Mouse (Mus musculus): Measurements from ENCODE around the gene Cyp2j6. TPM values are rescaled to one million over a fixed set of nuclear protein-coding genes. Genes with fewer than 3 reads are reported as not detected.
A peak's percentile ranks its signal among the peaks of the same experiment; 100 is the strongest.
"Not testable (repeated sequence)": the region's sequence is repeated elsewhere in the genome, so short reads cannot be mapped to it uniquely, and the experiment has no call there.

The Cyp2j6 gene
- 0.80 and 0.92 TPM in 2 replicates for polyA plus RNA-seq (2012; rRNA removed)

DNA sequence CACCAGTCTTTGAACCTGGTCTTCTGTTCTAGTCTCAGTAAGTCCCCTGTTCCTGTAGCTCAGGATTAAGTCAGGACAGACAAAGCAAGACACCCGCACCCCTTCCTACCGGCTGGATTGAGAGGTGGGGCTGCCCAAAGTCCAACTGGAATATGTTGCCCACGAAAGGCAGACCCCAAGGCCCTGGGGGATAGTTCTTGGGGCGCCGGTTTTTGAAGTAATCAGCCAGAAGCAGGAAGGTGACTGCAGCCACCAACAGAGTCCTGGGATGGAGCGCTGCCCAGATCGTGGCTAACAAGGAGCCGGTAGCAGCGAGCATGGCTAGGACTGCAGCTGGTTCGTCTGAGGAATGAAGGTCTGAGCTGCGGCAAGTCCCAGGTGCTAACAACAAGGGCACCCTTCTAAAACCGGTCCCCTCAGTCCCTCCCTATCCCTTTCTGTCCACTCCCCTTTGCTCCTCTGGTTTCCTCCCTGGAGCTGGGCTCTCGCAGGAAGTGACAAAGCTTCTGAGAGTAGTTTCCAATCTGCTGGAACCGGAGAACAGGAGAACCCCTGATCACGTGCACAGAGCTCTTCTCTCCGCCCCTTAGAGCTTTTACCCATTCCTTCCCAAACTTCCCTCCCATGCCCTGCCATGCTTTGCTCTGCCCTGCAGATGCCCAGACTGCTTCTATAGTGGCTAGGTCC is at the start of gene Cyp2j6:
Gene Cyp2j6, minus strand, starts transcription at position 529 of the 687 bp plus-strand sequence.
- WGBS: 2% methylated on average over 16 of the region's 16 CpGs
- TF ChIP-seq POLR2A (IDR thresholded peaks at IDR 0.05; ENCODE audit: control insufficient read depth, extremely low read depth, insufficient read depth, low read length, poor library complexity) (no peak), CTCF (IDR thresholded peaks at IDR 0.05; ENCODE audit: borderline replicate concordance, control insufficient read depth, extremely low read depth, insufficient read depth, low read length, poor library complexity) (no peak)
- H3K27me3 ChIP-seq (ENCODE audit: control insufficient read depth, insufficient read depth, low read length): no peaks in the 10 kb centered on the region
- DNase-seq: peak; percentile 1
- no peak within 1 kb of the TSS for H3K27ac ChIP-seq (ENCODE audit: control insufficient read depth, insufficient read depth, low read length)
- peak within 1 kb of the TSS; percentile 45 for H3K4me3 ChIP-seq (ENCODE audit: control insufficient read depth, insufficient read depth, low read length)
- 0 out of 2 replicates have a peak, but pooled peaks cover 7% of the 10 kb centered on the region for H3K4me1 ChIP-seq (replicated peaks; ENCODE audit: control insufficient read depth, insufficient read depth, low read length)
- H3K36me3 ChIP-seq (ENCODE audit: control insufficient read depth, insufficient read depth, low read length): no peaks in the 10 kb centered on the region

- Histone ChIP-seq H3K4me3 (ENCODE audit: control insufficient read depth, insufficient read depth, low read length) (no peak overlapping the region), H3K27me3 (ENCODE audit: control insufficient read depth, insufficient read depth, low read length) (no peaks in the 10 kb centered on the region), H3K27ac (ENCODE audit: control insufficient read depth, insufficient read depth, low read length) (no peak overlapping the region), H3K36me3 (ENCODE audit: control insufficient read depth, insufficient read depth, low read length) (no peaks in the 10 kb centered on the region), H3K4me1 (replicated peaks; ENCODE audit: control insufficient read depth, insufficient read depth, low read length) (0 out of 2 replicates have a peak, but pooled peaks cover 7% of the 10 kb centered on the region)
- TF ChIP-seq CTCF (IDR thresholded peaks at IDR 0.05; ENCODE audit: borderline replicate concordance, control insufficient read depth, extremely low read depth, insufficient read depth, low read length, poor library complexity): no peak
- no peak for TF ChIP-seq POLR2A (IDR thresholded peaks at IDR 0.05; ENCODE audit: control insufficient read depth, extremely low read depth, insufficient read depth, low read length, poor library complexity)
- DNase-seq: peak; percentile 3
- 21% methylated on average over 4 of the region's 4 CpGs for WGBS
Observed at GRCm38 (mm10) chr4:96591791-96592150, 38.3 kb upstream of the Cyp2j6 start.

DNA sequence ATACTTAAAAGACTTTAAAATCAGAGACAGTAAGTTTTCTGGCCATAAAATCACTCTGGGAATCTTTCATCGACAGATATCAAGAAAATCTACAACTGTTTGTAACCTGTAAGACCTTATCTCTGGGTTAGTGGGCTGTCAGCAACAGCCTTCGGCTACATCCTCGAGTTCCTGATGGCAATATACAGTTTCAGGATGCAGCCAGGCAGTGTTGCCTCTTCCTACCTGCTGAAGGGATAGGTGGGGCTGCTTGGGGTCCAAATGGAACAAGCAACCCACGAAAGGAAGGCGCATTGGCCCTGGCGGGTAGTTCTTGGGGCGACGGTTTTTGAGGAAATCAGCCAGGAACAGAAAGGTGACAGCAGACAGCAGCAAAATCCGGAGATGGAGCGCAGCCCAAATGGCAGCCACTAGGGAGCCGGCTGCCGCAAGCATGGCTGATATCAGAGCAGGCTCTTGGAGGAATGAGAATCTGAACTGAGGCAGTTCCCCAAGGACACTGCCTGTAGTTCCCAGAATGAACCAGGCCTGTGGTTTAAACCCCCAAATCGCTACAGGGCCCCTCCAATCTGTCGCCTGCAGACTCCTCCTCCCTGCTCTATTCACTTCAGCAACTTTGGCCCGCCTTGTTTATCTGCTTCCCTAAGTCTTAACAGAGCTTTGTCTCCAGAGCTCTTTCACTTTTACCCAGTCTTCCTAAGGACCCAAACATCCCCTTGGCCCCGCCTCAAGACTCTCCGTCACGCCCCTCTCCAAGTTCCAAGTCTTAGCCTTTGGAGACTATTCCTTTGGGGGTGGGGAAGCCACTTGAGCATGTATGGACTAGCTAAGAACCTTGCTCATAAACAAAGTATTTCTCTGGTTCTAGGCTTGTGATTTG is 37.7 kb upstream of the Cyp2j6 start, which contains the start of gene Cyp2j9:
Gene Cyp2j9, minus strand, starts transcription at position 668 of the 880 bp plus-strand sequence.
- Histone ChIP-seq H3K36me3 (ENCODE audit: control insufficient read depth, insufficient read depth, low read length) (no peaks in the 10 kb centered on the region), H3K4me1 (replicated peaks; ENCODE audit: control insufficient read depth, insufficient read depth, low read length) (0 out of 2 replicates have a peak, but pooled peaks cover 7% of the 10 kb centered on the region), H3K4me3 (ENCODE audit: control insufficient read depth, insufficient read depth, low read length) (peak within 1 kb of the TSS; percentile 50), H3K27me3 (ENCODE audit: control insufficient read depth, insufficient read depth, low read length) (no peaks in the 10 kb centered on the region), H3K27ac (ENCODE audit: control insufficient read depth, insufficient read depth, low read length) (peak within 1 kb of the TSS; percentile 66; the same call in 1 of the 2 replicates)
- TF ChIP-seq POLR2A (IDR thresholded peaks at IDR 0.05; ENCODE audit: control insufficient read depth, extremely low read depth, insufficient read depth, low read length, poor library complexity): no peak
- peak; percentile 2 for DNase-seq
- WGBS: 4% methylated on average over 18 of the region's 18 CpGs

DNA sequence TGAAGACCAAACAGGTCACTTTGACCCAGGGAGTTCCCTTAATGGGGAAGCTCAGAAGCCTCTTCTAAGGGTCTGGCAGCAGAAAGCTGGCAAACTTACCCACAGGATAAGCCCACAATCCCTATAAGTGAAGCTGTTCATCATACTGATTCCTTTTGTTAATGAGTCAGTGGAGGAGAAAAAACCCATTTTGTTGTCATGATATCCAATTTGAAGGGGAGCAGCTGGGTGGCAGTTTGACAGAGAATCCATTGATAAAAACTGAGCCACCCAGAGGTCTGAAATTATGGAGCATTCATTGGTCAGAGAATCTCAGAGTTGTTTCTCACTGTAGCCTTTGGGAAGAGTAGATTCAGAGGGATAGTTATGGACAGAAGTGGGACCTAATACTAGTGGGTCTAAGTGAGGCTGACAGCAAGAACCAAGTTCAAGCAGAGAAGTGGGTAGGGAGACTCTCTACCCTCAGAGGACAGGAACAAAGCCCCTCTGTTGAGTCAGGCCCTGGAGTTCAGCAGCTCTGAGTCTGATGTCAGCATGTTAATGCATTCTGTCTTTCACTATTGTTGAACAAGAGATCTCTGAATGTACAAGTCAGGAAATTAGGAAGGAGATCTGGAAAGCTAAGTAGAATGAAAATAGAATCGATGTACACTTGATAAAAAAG is 28.1 kb upstream of the Cyp2j6 start:
- WGBS: 56% methylated on average over 1 of the region's 1 CpGs
- Histone ChIP-seq H3K27me3 (ENCODE audit: control insufficient read depth, insufficient read depth, low read length) (no peaks in the 10 kb centered on the region), H3K4me3 (ENCODE audit: control insufficient read depth, insufficient read depth, low read length) (no peak overlapping the region), H3K4me1 (replicated peaks; ENCODE audit: control insufficient read depth, insufficient read depth, low read length) (no peaks in the 10 kb centered on the region), H3K27ac (ENCODE audit: control insufficient read depth, insufficient read depth, low read length) (no peak overlapping the region), H3K36me3 (ENCODE audit: control insufficient read depth, insufficient read depth, low read length) (no peaks in the 10 kb centered on the region)
- DNase-seq: no peak
- TF ChIP-seq CTCF (IDR thresholded peaks at IDR 0.05; ENCODE audit: borderline replicate concordance, control insufficient read depth, extremely low read depth, insufficient read depth, low read length, poor library complexity): no peak
- no peak for TF ChIP-seq POLR2A (IDR thresholded peaks at IDR 0.05; ENCODE audit: control insufficient read depth, extremely low read depth, insufficient read depth, low read length, poor library complexity)

DNA sequence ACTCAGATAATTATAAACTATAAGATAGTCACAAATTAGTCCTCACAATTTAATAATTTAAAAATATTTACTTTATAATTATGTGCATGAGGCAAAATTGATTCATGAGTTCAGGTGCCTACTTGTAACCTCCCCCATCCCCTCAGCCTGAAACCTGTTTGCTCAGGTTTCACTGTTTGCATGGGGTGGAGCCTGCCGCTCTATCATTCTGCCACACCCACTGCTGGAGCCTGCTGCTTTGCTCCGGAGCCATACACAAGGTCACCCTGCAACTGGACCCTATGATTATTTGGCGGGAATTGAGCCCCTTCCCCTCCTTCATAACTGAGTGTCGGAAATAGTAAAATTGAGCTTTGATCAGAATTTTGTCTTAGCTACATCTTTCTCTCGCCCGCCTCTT is 26.9 kb upstream of the Cyp2j6 start:
- H3K4me3 ChIP-seq (ENCODE audit: control insufficient read depth, insufficient read depth, low read length); H3K36me3 ChIP-seq (ENCODE audit: control insufficient read depth, insufficient read depth, low read length); DNase-seq; H3K4me1 ChIP-seq (replicated peaks; ENCODE audit: control insufficient read depth, insufficient read depth, low read length); H3K27me3 ChIP-seq (ENCODE audit: control insufficient read depth, insufficient read depth, low read length); H3K27ac ChIP-seq (ENCODE audit: control insufficient read depth, insufficient read depth, low read length): not testable (repeated sequence)
- 96% methylated on average over 6 of the region's 6 CpGs for WGBS

- TF ChIP-seq CTCF (IDR thresholded peaks at IDR 0.05; ENCODE audit: borderline replicate concordance, control insufficient read depth, extremely low read depth, insufficient read depth, low read length, poor library complexity): no peak
- no peak for TF ChIP-seq POLR2A (IDR thresholded peaks at IDR 0.05; ENCODE audit: control insufficient read depth, extremely low read depth, insufficient read depth, low read length, poor library complexity)
- Histone ChIP-seq H3K4me3 (ENCODE audit: control insufficient read depth, insufficient read depth, low read length) (no peak overlapping the region), H3K36me3 (ENCODE audit: control insufficient read depth, insufficient read depth, low read length) (no peaks in the 10 kb centered on the region), H3K4me1 (replicated peaks; ENCODE audit: control insufficient read depth, insufficient read depth, low read length) (no peaks in the 10 kb centered on the region), H3K27me3 (ENCODE audit: control insufficient read depth, insufficient read depth, low read length) (no peaks in the 10 kb centered on the region), H3K27ac (ENCODE audit: control insufficient read depth, insufficient read depth, low read length) (no peak overlapping the region)
- WGBS: 16% methylated on average over 3 of the region's 3 CpGs
- DNase-seq: no peak
Observed at GRCm38 (mm10) chr4:96569442-96569841, 16.0 kb upstream of the Cyp2j6 start.

Data from thymus, adult 2 months (tissue).